Mouse (Mus musculus): Measurements from ENCODE around the gene Senp5.

Gene Senp5

GRCm38 (mm10) chr16:31944698-31945255 is 58.3 kb downstream of the Senp5 start:
- in situ Hi-C loops (cut with MboI; ENCODE audit: unreplicated experiment in 2 of 2): loop anchor here (5.0 to 25.0 kb wide), 6 partner anchors 58 to 673 kb away; partner anchors contain the start of genes Fbxo45 (in 2 of the 2), Senp5 (in 2 of the 2), Wdr53 (in 2 of the 2) and Slc51a (in 1 of the 2)

- in situ Hi-C loops (cut with MboI; ENCODE audit: unreplicated experiment in 2 of 2): loop anchor here in 1 of 2 experiments (25.0 kb wide), 1 partner anchor 543 kb away; the partner anchor contains the start of genes Slc51a and Zdhhc19
These were observed 59.1 kb downstream of the Senp5 start for GRCm38 (mm10) chr16:31943980-31944379.

GRCm38 (mm10) chr16:31940586-31940985 is 62.5 kb downstream of the Senp5 start:
- in situ Hi-C loops (cut with MboI; ENCODE audit: unreplicated experiment in 2 of 2): loop anchor here in 1 of 2 experiments (25.0 kb wide), 1 partner anchor 547 kb away; the partner anchor contains the start of genes Slc51a and Zdhhc19

GRCm38 (mm10) chr16:31938856-31939255 is 64.2 kb downstream of the Senp5 start:
- in situ Hi-C loops (cut with MboI; ENCODE audit: unreplicated experiment in 2 of 2): loop anchor here (5.0 to 25.0 kb wide), 3 partner anchors 548 to 756 kb away; partner anchors contain the start of genes Zdhhc19 (in 2 of the 2) and Slc51a (in 1 of the 2)

GRCm38 (mm10) chr16:31936568-31936967 is 66.5 kb downstream of the Senp5 start:
- in situ Hi-C loops (cut with MboI; ENCODE audit: unreplicated experiment in 2 of 2): loop anchor here (5.0 to 25.0 kb wide), 3 partner anchors 551 to 758 kb away; partner anchors contain the start of genes Zdhhc19 (in 2 of the 2) and Slc51a (in 1 of the 2)

GRCm38 (mm10) chr16:31935091-31935979 is 67.8 kb downstream of the Senp5 start:
- in situ Hi-C loops (cut with MboI; ENCODE audit: unreplicated experiment in 2 of 2): loop anchor here (5.0 to 25.0 kb wide), 3 partner anchors 552 to 759 kb away; partner anchors contain the start of genes Zdhhc19 (in 2 of the 2) and Slc51a (in 1 of the 2)

GRCm38 (mm10) chr16:31934550-31935010 is 68.5 kb downstream of the Senp5 start:
- in situ Hi-C loops (cut with MboI; ENCODE audit: unreplicated experiment in 2 of 2): loop anchor here (5.0 to 25.0 kb wide), 3 partner anchors 553 to 760 kb away; partner anchors contain the start of genes Zdhhc19 (in 2 of the 2) and Slc51a (in 1 of the 2)

- in situ Hi-C loops (cut with MboI; ENCODE audit: unreplicated experiment in 2 of 2): loop anchor here (10.0 to 25.0 kb wide), 2 partner anchors 553 to 761 kb away; partner anchors contain the start of genes Slc51a (in 1 of the 2) and Zdhhc19 (in 1 of the 2)
These were observed 69.1 kb downstream of the Senp5 start, which contains the start of gene Pigz for GRCm38 (mm10) chr16:31933751-31934549. TSS of gene Pigz (plus strand) at chr16:31933851.

GRCm38 (mm10) chr16:31932840-31933697 is 70.0 kb downstream of the Senp5 start:
- in situ Hi-C loops (cut with MboI; ENCODE audit: unreplicated experiment in 2 of 2): loop anchor here (10.0 to 25.0 kb wide), 2 partner anchors 554 to 762 kb away; partner anchors contain the start of genes Slc51a (in 1 of the 2) and Zdhhc19 (in 1 of the 2)

GRCm38 (mm10) chr16:31932255-31932654 is 70.8 kb downstream of the Senp5 start:
- in situ Hi-C loops (cut with MboI; ENCODE audit: unreplicated experiment in 2 of 2): loop anchor here (10.0 to 25.0 kb wide), 2 partner anchors 555 to 763 kb away; partner anchors contain the start of genes Slc51a (in 1 of the 2) and Zdhhc19 (in 1 of the 2)

- in situ Hi-C loops (cut with MboI; ENCODE audit: unreplicated experiment in 2 of 2): loop anchor here (10.0 to 25.0 kb wide), 2 partner anchors 556 to 763 kb away; partner anchors contain the start of genes Slc51a (in 1 of the 2) and Zdhhc19 (in 1 of the 2)
These were observed 71.8 kb downstream of the Senp5 start for GRCm38 (mm10) chr16:31931330-31931729.

- in situ Hi-C loops (cut with MboI; ENCODE audit: unreplicated experiment in 2 of 2): loop anchor here in 1 of 2 experiments (25.0 kb wide), 1 partner anchor 560 kb away; the partner anchor contains the start of genes Slc51a and Zdhhc19
These were observed 75.7 kb downstream of the Senp5 start for GRCm38 (mm10) chr16:31927412-31927811.

- in situ Hi-C loops (cut with MboI; ENCODE audit: unreplicated experiment in 2 of 2): loop anchor here in 1 of 2 experiments (25.0 kb wide), 1 partner anchor 561 kb away; the partner anchor contains the start of genes Slc51a and Zdhhc19
These were observed 76.4 kb downstream of the Senp5 start for GRCm38 (mm10) chr16:31926547-31927182.

- in situ Hi-C loops (cut with MboI; ENCODE audit: unreplicated experiment in 2 of 2): loop anchor here in 1 of 2 experiments (25.0 kb wide), 1 partner anchor 561 kb away; the partner anchor contains the start of genes Slc51a and Zdhhc19
These were observed 77.0 kb downstream of the Senp5 start for GRCm38 (mm10) chr16:31926091-31926490.

- in situ Hi-C loops (cut with MboI; ENCODE audit: unreplicated experiment in 2 of 2): loop anchor here in 1 of 2 experiments (5.0 kb wide), 1 partner anchor 467 kb away; no protein-coding TSS in a partner anchor
These were observed 78.7 kb downstream of the Senp5 start for GRCm38 (mm10) chr16:31924368-31924767.

GRCm38 (mm10) chr16:31918248-31918724 is 84.8 kb downstream of the Senp5 start:
- in situ Hi-C loops (cut with MboI; ENCODE audit: unreplicated experiment in 2 of 2): loop anchor here (5.0 kb wide), 3 partner anchors 41 to 461 kb away; partner anchors contain the start of gene Meltf (in 2 of the 2)

GRCm38 (mm10) chr16:31917776-31918175 is 85.3 kb downstream of the Senp5 start:
- in situ Hi-C loops (cut with MboI; ENCODE audit: unreplicated experiment in 2 of 2): loop anchor here (5.0 kb wide), 3 partner anchors 40 to 460 kb away; partner anchors contain the start of gene Meltf (in 2 of the 2)

Measured in v-Abl transformed pro-B cells (cell line).